Mouse (Mus musculus) heart, adult 8-10 months (tissue): ENCODE data around the gene Atg4d. TPM values are rescaled to one million over a fixed set of nuclear protein-coding genes. Genes with fewer than 3 reads are reported as not detected.
"Not testable (repeated sequence)": the region's sequence is repeated elsewhere in the genome, so short reads cannot be mapped to it uniquely, and the experiment has no call there.

Experiments
- DNase-seq: peaks from one replicate; pipeline ENCODE4 v3.0.0; 2022; ENCODE audit warnings: low spot score
- total RNA-seq, 4 experiments: library from RNA; stranded (reverse); gene quantifications; 2 replicates each; pipeline ENCODE4 v1.2.4; 2022

Gene Atg4d
- total RNA-seq, 4 experiments from 2014 or later: 87.0 to 105 (median 93.5) TPM

GRCm38 (mm10) chr9:21239465-21239848 lies 25.6 kb upstream of the Atg4d start:
- DNase-seq: no peak

- DNase-seq: peak; percentile 82
Measured at GRCm38 (mm10) chr9:21241343-21241742, 23.8 kb upstream of the Atg4d start.

DNA sequence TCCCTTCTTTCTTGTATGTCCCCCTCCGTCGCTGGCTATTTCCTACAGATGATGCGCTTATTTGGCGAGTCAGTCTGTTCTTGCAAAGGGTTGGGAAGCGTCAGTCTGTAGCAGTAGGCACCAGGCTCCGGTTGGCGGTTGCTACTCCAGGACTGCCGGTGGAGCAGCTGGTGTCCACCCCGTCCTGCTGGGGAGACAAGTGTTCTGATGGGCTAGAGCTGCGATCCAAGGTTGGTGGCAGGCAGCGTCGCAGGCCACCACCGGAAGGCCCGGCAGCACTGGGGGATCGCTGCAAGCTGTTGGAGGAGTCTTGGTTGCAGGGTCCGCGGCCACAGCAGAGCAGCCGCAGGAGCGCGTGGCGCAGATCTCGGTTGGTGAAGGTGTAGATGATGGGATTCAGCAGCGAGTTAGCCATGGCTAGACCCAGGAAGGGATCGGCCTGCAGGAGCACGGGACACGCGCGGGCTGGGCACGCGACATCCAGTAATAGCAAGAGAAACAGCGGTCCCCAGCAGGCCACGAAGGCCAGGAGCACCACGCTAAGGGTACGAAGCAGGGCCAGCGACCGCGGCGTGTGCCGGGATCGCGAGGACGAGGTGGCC lies 21.2 kb upstream of the Atg4d start:
- no peak for DNase-seq

DNA sequence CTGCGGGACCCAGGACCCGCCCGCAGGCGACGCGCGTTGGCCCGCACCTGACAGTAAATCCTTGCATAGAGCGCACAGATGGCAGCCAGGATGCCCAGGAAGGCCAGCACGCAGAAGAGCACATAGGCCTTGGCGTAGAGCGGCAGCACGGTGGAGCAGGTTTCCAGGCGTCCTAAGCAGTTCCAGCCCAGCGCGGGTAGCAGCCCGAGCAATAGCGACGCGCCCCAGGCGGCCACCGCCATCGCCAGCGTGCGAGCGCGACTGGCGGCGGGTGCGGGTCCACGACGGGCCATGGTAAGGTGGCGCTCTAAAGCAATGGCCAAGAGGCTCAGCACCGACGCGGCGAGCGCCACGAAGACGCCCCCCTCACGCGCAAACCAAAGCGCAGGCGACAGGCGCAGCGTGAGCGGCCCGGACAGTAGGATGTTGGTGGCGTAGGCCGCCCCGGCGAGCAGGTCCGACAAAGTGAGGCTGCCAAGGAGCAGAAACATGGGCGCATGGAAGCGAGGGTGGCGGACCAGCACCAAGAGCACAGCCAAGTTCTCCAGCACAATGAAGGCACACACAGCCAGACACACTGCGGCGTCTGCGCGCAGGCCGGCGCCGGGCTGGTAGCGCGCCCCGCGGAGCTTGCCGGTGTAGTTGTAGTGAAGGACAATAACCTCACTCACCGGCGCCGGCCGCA lies 20.5 kb upstream of the Atg4d start:
- no peak for DNase-seq

DNA sequence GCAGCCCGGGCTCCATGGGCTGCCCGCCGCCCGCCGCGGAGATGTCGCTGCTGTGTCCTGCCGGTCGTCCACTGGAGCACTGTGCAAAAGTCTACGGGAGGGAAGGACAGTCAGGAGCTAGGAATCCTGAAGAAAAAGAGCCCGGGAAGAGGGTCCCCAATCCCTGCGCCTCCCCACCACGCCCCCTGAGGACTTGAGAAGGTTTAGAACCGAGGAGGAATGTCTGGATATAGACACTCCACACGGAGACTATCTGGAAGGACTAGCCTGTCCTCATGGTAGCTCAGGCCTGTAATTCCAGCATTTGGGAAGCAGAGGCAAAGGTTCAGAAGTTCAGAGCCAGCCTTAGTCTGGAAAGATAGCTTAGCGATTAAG lies 20.0 kb upstream of the Atg4d start:
- DNase-seq: no peak

GRCm38 (mm10) chr9:21246342-21246741 lies 18.8 kb upstream of the Atg4d start:
- DNase-seq: no peak

DNA sequence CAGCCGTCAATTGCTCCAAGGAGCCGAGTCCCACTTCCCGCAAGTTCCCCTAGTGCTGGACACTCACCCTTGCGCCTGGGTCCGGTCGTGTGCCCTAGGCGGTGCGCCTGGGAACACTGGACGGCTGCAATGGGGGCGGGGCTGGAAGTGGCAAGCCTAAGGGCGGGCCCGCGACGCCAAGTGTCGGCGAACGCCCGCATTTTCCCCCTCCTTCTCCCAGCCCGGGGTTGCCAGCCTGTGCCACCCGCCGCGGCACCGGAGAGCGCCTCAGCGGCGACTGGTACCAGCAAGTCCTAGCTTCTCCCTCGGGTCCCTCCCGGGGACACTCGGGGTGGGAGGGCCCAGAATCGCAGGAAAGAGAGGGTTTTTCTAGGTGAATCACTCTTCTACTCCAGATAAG lies 16.8 kb upstream of the Atg4d start, which contains the start of gene S1pr5:
Gene S1pr5, minus strand, starts transcription at position 118 of the 400 bp plus-strand sequence.
- DNase-seq: no peak

DNA sequence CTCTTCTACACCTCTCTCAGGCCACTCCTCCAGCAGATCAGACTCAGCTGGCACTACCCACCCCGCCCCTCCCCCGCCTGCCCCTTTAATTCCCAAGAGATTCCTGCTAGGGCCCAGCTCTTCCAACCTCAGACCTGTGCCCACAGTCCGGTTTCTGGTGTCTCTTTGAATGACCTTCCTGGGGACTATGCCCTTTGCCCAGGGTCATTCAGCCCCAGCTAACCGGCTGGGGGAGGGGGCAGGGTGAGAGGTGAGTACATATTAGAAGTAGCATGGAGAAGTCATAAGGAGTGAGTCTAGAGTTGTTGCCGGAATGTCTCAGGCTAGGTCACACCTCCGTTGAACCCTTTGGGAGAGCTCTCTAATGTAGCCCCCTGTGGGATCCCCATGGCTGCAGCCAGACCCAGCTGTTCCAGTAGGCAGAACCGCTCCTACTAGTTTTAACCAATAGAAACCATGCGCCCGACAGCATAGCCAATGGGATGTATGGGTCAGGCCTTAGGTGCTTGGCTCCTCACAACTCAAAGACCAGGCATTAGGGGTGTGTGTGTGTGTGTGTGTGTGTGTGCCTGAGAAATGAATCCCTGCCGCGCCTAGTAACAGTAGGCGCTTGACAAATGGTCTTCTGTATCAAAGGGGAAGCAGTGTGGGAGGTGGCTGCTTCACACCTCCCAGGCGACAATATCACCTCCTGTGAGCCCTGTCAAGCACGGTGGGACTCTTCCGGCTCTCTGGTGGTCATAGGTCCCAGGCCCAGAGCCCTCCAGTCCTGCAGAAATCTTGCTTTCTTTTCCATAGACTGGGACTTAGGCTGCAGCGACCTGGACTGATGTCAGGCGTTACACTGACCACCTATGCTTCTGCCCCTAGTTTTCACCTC lies 15.2 kb upstream of the Atg4d start:
- no peak for DNase-seq

GRCm38 (mm10) chr9:21250509-21250908 lies 14.6 kb upstream of the Atg4d start:
- DNase-seq: no peak

DNA sequence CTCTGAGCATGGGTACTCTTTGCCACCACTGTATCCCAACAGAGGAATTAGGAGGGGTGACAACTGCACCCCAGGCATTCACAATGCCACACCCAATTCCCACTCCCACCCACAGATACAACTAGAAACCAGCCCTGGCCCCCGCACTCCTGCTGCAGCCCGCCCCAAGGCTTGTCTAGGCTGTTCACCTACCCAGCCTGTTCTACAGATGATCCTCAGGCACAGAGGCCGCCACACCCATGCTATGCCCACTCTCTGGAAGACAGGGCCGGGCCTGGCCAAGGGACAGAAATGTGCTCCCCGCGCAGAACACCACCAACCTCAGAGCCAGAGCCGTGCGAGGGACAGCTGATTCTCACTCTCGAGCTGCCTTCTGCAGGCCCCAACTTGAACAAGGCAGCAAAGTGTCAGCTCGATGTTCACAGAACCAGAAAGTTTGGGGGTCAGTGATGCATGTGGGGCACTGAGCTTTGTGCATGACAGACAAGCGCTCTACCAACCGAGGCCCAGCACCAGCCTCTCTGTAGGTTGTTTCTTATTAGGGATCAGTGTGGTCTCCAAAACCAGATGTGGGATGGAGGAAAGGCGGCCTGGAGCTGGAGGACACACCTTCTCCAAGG lies 13.9 kb upstream of the Atg4d start:
- no peak for DNase-seq

- no peak for DNase-seq
Measured at GRCm38 (mm10) chr9:21254690-21255089, 10.4 kb upstream of the Atg4d start.

GRCm38 (mm10) chr9:21256349-21256748 lies 8.7 kb upstream of the Atg4d start:
- DNase-seq: not testable (repeated sequence)

DNA sequence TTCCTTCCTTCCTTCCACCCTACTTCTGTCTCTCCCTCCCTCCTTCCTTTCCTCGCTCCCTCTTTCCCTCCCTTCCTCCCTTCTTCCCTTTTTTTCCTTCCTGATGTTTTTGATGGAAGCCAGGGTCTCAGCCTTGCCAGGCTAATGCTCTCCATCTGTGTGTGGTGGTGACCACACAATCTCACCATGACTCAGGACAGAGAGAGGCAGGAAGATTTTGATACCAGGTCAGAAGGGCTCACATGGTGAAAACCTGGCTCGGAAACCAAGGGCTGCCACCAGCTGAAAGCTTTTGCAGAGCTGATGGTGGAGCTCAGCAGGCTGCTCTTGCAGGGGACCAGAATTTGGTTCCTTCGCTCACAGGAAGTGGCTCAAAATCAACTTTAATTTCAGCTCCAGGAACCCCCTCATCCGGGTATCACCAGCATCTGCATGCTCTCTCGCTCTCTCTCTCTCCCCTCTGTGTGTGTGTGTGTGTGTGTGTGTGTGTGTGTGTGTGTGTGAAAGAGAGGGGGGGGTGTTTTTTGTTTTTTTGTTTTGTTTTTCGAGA lies 4.5 kb upstream of the Atg4d start:
- DNase-seq: no peak

DNA sequence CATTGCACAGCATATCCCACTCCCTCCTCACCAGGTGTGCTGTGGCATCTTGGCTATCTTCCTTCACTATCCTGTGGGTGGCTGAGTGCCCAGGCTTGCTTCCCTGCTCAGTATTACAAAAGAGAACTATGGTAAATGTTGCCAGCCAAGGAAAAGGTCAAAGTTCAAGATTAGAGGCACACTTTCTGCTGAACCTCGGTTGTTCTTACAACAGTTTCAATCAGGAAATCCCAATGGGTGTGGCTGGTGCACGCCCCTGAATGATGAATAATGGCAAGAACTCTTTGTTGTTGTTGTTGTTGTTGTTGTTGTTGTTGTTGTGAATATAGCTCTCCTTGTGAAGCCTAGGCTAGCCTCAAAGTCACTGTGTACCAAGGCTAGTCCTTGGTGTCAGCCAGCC lies 3.3 kb upstream of the Atg4d start:
- no peak for DNase-seq

DNA sequence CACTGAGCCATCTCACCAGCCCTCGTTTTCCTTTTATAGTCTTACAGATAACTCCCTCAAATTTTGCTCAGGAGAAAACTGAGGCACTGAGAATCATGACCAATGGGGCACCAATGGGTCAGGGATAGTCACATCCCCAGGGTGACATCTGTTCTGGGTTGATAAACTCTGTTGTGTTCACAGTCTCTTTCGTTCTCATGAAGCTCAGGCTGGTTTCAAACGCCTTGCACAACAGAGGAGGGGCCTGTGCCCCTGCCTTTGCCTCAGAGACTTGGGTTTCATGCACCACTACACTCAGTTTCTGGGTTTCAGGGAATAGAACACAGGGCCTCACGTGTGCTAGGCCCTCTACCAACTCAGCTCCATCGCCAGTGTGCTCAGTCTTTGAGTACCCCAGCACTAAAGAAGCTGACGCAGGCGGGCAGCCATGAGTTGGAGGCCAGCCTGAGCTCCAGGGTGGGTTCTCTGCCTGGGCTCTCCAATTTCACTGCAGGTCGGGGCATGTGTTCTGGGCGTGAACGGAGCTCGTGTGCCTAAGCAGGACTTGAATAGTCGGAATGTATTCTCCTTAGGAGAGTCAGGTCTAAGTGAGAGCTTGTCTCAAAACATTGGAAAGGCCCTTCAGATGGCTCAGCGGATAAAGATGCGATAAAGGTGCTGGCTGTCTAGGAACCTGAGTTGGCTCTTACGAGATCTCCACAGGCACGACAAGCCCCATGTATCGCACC lies 657 bp upstream of the Atg4d start:
- no peak for DNase-seq

- DNase-seq: no peak
Measured at GRCm38 (mm10) chr9:21265611-21266010, 518 bp downstream of the Atg4d start.

- DNase-seq: no peak
Measured at GRCm38 (mm10) chr9:21266889-21267288, 1.8 kb downstream of the Atg4d start.

DNA sequence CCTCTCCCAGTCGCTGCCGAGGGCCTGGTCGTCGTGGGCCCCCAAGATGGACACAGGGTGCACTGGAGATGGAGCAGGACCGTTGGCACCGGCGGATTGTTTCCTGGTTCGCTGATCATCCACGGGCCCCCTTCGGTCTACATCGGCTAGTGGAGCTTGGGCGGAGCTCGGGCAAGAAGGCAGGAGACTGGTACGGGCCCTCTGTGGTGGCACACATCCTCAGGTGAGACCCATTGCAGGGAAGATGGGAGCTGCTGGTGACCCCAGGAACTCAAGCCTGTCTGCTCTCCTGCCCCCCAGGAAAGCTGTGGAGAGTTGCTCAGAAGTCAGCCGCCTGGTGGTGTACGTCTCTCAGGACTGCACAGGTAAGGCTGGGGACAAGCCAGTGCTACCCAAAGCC lies 3.2 kb downstream of the Atg4d start:
- DNase-seq: no peak

DNA sequence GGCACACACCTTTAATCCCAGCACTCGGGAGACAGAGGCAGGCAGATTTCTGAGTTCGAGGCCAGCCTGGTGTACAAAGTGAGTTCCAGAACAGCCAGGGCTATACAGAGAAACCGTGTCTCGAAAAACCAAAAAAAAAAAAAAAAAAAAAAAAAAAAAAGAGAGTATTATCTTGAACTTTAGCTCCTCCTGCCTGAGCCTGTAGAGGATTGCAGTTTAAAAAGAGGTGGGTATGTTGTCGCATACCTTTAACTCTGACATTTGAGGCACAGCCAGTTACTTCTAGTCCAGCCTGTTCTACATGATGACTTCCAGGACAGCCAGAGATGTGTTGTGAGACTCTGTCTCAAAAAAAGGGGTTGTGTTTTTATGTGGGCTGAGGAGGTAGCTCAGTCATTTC lies 4.5 kb downstream of the Atg4d start:
- DNase-seq: not testable (repeated sequence)

GRCm38 (mm10) chr9:21272391-21272790 lies 7.3 kb downstream of the Atg4d start:
- DNase-seq: no peak

DNA sequence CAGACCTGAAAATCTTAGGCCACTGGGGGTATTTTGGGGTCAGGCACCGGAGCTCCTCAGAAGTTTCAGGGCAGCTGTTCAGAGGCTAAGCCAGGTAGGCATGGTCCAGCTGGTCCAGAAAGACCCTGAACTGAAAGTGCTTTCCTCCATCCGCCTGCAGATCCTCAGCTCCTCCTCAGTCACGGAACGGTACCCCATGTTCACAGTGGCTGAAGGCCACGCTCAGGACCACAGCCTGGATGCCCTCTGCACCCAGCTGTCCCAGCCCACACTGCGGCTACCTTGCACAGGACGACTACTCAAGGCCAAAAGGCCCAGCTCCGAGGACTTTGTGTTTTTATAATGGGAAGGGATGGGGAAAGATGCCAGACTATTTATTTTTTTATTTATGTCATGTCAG lies 8.0 kb downstream of the Atg4d start:
- DNase-seq: no peak
